Mouse (Mus musculus) liver, embryonic 14.5 days (tissue): ENCODE results near the gene Ext2. TPM values are rescaled to one million over a fixed set of nuclear protein-coding genes. Genes with fewer than 3 reads are reported as not detected.
A peak's percentile ranks its signal among the peaks of the same experiment; 100 is the strongest.

Experiments
- ATAC-seq: fragments of 200-750 bp; cut with Nextera tagmentation; 2 replicates; pipeline ENCODE4 v1.8.0; 2017; ENCODE audit warnings: moderate number of reproducible peaks, mild to moderate bottlenecking, moderate library complexity; ENCODE audit not compliant: insufficient read depth
- DNase-seq, 3 experiments: peaks; one replicate each; pipeline ENCODE4 v3.0.0-alpha.2; 2012 to 2013; ENCODE audit warnings: low read depth in 3 of 3, low spot score in 3 of 3
- H3K27ac ChIP-seq: fragments of 300-500 bp; sonication (generic); 2 replicates; pipeline ENCODE4 v1.5.1; 2014; ENCODE audit warnings: moderate library complexity, mild to moderate bottlenecking, control low read depth, inconsistent platforms
- H3K27me3 ChIP-seq: fragments of 300-500 bp; sonication (generic); 2 replicates; pipeline ENCODE4 v1.6.1; 2014; ENCODE audit warnings: mild to moderate bottlenecking, low read length, moderate library complexity; ENCODE audit not compliant: control insufficient read depth, insufficient read depth
- H3K36me3 ChIP-seq: fragments of 300-500 bp; sonication (generic); replicated peaks from 2 replicates; pipeline ENCODE4 v1.6.1; 2014; ENCODE audit warnings: low read depth; ENCODE audit not compliant: control insufficient read depth, insufficient read depth
- H3K4me1 ChIP-seq, 2 experiments: fragments of 200-500 bp in 1 of 2; fragments of 300-500 bp in 1 of 2; sonication (generic) in 1 of 2; replicated peaks; 2 replicates each; pipeline ENCODE4 v1.6.1; 2012 to 2014; ENCODE audit warnings: antibody characterized with exemption in 1 of 2, inconsistent platforms in 1 of 2, low read length in 1 of 2; ENCODE audit not compliant: control insufficient read depth in 2 of 2, insufficient read depth in 2 of 2
- H3K4me2 ChIP-seq: fragments of 300-500 bp; sonication (generic); 2 replicates; pipeline ENCODE4 v1.6.1; 2014; ENCODE audit warnings: low read depth, mild to moderate bottlenecking, control low read depth, moderate library complexity
- H3K4me3 ChIP-seq, 2 experiments: fragments of 200-500 bp in 1 of 2; fragments of 300-500 bp in 1 of 2; sonication (generic) in 1 of 2; 2 replicates each; pipeline ENCODE4 v1.5.1; 2012 to 2014; ENCODE audit warnings: low read depth in 2 of 2, low read length in 2 of 2, mild to moderate bottlenecking in 2 of 2, control low read depth in 1 of 2, inconsistent platforms in 1 of 2, moderate library complexity in 1 of 2; ENCODE audit not compliant: insufficient read depth in 1 of 2
- H3K9ac ChIP-seq: fragments of 300-500 bp; sonication (generic); replicated peaks from 2 replicates; pipeline ENCODE4 v1.6.1; 2014; ENCODE audit warnings: mild to moderate bottlenecking, control low read depth, moderate library complexity
- H3K9me3 ChIP-seq: fragments of 300-500 bp; sonication (generic); 2 replicates; pipeline ENCODE4 v1.6.1; 2016; ENCODE audit warnings: low read length, mixed read lengths; ENCODE audit not compliant: control insufficient read depth
- CTCF ChIP-seq: IDR thresholded peaks from 2 replicates; pipeline ENCODE4 v1.5.1; 2016; ENCODE audit warnings: antibody characterized with exemption, low read depth, control low read depth
- EP300 ChIP-seq: IDR thresholded peaks from 2 replicates; pipeline ENCODE4 v1.6.1; 2016; ENCODE audit warnings: antibody characterized with exemption, low read depth
- WGBS: fragments of 180-500 bp; shearing (Covaris S2); extraction: QIAGEN DNeasy Blood & Tissue Kit; methylation state at CpG from one replicate; pipeline ENCODE4 v1.1.7; 2014; ENCODE audit not compliant: insufficient replicate concordance; 5-methylcytosine and 5-hydroxymethylcytosine counted together
- polyA plus RNA-seq, 2 experiments: library from polyadenylated mRNA; depleted of rRNA in 1 of 2; stranded (reverse) in 1 of 2; unstranded in 1 of 2; fragments of >200 nt; fragmentation: Nextera tagmentation in 1 of 2; extraction: Ambion mirVana in 1 of 2; gene quantifications; 2 replicates each; pipeline versions ENCODE4 v1.2.1 to v1.2.3; 2012 to 2014

The Ext2 gene
- polyA plus RNA-seq, 2 experiments: 10.9 to 22.1 TPM

DNA sequence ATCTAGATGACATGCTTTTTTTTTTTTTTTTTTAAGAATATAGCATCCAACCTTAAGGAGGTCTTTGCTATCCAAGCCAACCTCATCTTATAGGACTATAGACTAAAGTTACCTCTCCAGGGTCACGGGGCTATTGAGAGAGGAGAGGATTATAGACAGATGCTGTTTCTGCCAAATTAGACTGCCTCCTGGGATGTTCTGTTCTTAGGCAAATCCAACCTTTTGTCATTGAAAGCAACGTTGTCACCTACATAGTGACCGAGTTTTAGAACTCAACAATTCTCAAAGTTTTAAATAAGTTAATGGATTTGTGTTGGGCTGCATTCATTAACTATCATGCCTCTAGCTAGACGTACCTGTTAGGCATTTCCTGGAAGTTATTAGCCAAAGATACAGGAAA is 40.9 kb upstream of the Ext2 start:
- Histone ChIP-seq H3K4me3 (no peak overlapping the region), H3K27me3 (no peaks in the 10 kb centered on the region), H3K9me3 (no peaks in the 10 kb centered on the region), H3K9ac (no peak overlapping the region), H3K27ac (no peak overlapping the region), H3K36me3 (no peaks in the 10 kb centered on the region), H3K4me1 (no peaks in the 10 kb centered on the region), H3K4me2 (no peak overlapping the region)
- 49% methylated on average over 4 of the region's 4 CpGs for WGBS
- ATAC-seq: no peak
- no peak for DNase-seq
- TF ChIP-seq CTCF (no peak), EP300 (no peak)

DNA sequence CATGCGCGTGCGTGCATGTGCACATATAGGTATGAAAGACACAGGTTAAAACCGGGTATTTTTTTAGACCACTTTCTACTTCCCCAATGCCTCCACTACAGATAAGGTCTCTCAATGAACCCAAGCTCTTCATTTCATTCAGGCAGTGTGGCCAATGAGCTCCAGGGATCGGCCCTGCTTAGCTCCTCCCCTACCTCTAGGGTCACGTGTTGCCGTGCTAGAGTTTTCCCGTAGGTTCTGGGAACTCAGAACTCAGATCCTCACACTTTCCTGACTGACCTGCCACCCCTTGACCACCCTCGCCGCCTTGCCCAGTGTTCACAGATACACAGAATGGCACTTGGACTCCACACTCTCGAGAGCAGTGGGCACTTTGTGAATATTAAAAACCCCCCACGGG is 36.5 kb upstream of the Ext2 start:
- no peak overlapping the region for H3K4me3 ChIP-seq
- H3K4me2 ChIP-seq: no peak overlapping the region
- H3K36me3 ChIP-seq: no peaks in the 10 kb centered on the region
- no peaks in the 10 kb centered on the region for H3K27me3 ChIP-seq
- TF ChIP-seq CTCF (no peak), EP300 (no peak)
- ATAC-seq: no peak
- no peaks in the 10 kb centered on the region for H3K9me3 ChIP-seq
- WGBS: 48% methylated on average over 12 of the region's 12 CpGs
- no peak overlapping the region for H3K9ac ChIP-seq
- no peak for DNase-seq
- H3K27ac ChIP-seq: no peak overlapping the region
- no peaks in the 10 kb centered on the region for H3K4me1 ChIP-seq

- no peaks in the 10 kb centered on the region for H3K36me3 ChIP-seq
- peaks cover 0 to 4% of the 10 kb centered on the region in 2 experiments; a peak in 3 of 4 replicates for H3K4me1 ChIP-seq
- ATAC-seq: no peak
Observed at GRCm38 (mm10) chr2:93851303-93851702, 28.9 kb upstream of the Ext2 start.

GRCm38 (mm10) chr2:93850317-93850944 is 28.1 kb upstream of the Ext2 start:
- no peak for ATAC-seq
- DNase-seq: no peak
- 31% methylated on average over 13 of the region's 13 CpGs for WGBS

More at GRCm38 (mm10) chr2:93851303-93851702, 28.9 kb upstream of the Ext2 start:
- no peak for TF ChIP-seq CTCF
- TF ChIP-seq EP300: no peak
- DNase-seq: no peak
- no peak overlapping the region for H3K4me2 ChIP-seq
- H3K27me3 ChIP-seq: no peaks in the 10 kb centered on the region
- no peaks in the 10 kb centered on the region for H3K9me3 ChIP-seq
- H3K9ac ChIP-seq: no peak overlapping the region
- 68% methylated on average over 1 of the region's 1 CpGs for WGBS
- no peak overlapping the region for H3K4me3 ChIP-seq
- no peak overlapping the region for H3K27ac ChIP-seq

DNA sequence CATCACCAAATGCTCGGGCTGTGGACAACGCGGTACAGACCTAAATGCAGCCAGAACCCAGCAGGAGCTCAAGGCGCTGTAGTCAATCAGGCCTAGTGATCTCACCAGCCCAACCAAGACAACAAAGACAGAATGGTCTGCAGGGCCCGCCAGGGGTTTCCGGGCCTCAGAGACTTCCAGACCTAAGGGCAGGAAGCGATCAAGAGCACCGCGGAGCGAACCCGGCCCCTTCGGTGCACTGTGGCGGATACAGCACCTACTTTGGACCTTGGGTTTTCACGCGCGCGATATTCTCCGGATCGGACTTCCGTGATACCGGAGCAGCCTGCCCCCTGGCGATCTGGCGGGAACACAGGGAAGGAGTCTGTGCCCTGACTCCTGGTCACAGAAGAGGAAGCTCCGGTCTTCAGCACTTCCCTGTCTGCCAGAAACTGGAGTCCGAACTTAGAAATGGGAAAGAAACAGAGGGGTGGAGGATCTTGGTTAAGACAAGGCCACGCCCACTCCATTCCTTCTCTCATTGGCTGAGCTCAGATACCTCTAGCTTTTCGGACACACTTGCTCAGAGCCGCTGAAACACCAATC is 27.2 kb upstream of the Ext2 start, which contains the start of gene Accs:
Accs (minus strand) TSS at position 439 of the 585 bp plus-strand sequence.
- Histone ChIP-seq H3K4me3 (peak within 1 kb of the TSS; percentile 62 to 84), H3K9me3 (no peaks in the 10 kb centered on the region), H3K27ac (no peak within 1 kb of the TSS), H3K27me3 (no peaks in the 10 kb centered on the region), H3K9ac (peak within 1 kb of the TSS; percentile 59), H3K4me1 (peaks cover 0 to 4% of the 10 kb centered on the region in 2 experiments; a peak in 3 of 4 replicates), H3K36me3 (no peaks in the 10 kb centered on the region), H3K4me2 (peak within 1 kb of the TSS; percentile 81)
- DNase-seq: peak; percentile 58 to 63 (median 58)
- ATAC-seq: peak; percentile 80
- TF ChIP-seq CTCF (peak; percentile 46; the same call in 1 of the 2 replicates), EP300 (no peak)
- WGBS: under 1% methylated on average over 28 of the region's 28 CpGs

More at GRCm38 (mm10) chr2:93850317-93850944, 28.1 kb upstream of the Ext2 start:
- Histone ChIP-seq H3K27me3 (no peaks in the 10 kb centered on the region), H3K4me1 (peaks cover 0 to 4% of the 10 kb centered on the region in 2 experiments; a peak in 3 of 4 replicates), H3K9ac (no peak overlapping the region), H3K4me3 (no peak overlapping the region; a peak in 1 of 4 replicates), H3K9me3 (no peaks in the 10 kb centered on the region), H3K36me3 (no peaks in the 10 kb centered on the region), H3K4me2 (peak overlapping the region; percentile 81), H3K27ac (no peak overlapping the region)
- TF ChIP-seq EP300 (no peak), CTCF (no peak)
